19 mouse cellular contexts compared by ENCODE assay signal in genomic region chr9:94295431-94295830, GRCm38 (mm10).
DNase-seq lines count a peak whose midpoint lies in the region; ATAC-seq and TF ChIP-seq lines count a peak whose summit lies in the region.
"Had no signal": no experiment of that assay in that cellular context is flagged by ENCODE, and none has a peak within 500 bp of the region (broad histone marks: within the 10 kb centered on the region; RNA-seq: fewer than 3 reads in every experiment).

No protein-coding gene starts in this region.

- intact Hi-C loops in heart, postnatal 10 days (cut with DNase I), result no loop called here

- H3K9me3 ChIP-seq in heart, embryonic 13.5 days, result no peaks in the 10 kb centered on the region
- no peaks in the 10 kb centered on the region for H3K9me3 ChIP-seq in heart, postnatal 0 days (replicated peaks; ENCODE audit: control insufficient read depth, low read length)
- no peaks in the 10 kb centered on the region for H3K9me3 ChIP-seq in lung, postnatal 0 days (ENCODE audit: low read length)
- H3K9me3 ChIP-seq in forebrain, embryonic 14.5 days (replicated peaks; ENCODE audit: control insufficient read depth, low read length), result no peaks in the 10 kb centered on the region
- H3K9me3 ChIP-seq: embryonic facial prominence, embryonic 10.5 days; forebrain, embryonic 13.5 days; hindbrain, embryonic 10.5 days; intestine, embryonic 15.5 days had no signal

- 0 out of 2 replicates have a peak overlapping the region, but pooled peaks have one; percentile 8 for H3K4me3 ChIP-seq in heart, embryonic 13.5 days
- H3K4me3 ChIP-seq in heart, postnatal 0 days (ENCODE audit: low read depth, low read length), result no peak overlapping the region
- no peak overlapping the region for H3K4me3 ChIP-seq in lung, postnatal 0 days (ENCODE audit: low read depth, low read length)
- H3K4me3 ChIP-seq in forebrain, embryonic 14.5 days (ENCODE audit: low read depth, low read length), result no peak overlapping the region
- H3K4me3 ChIP-seq: embryonic facial prominence, embryonic 10.5 days; forebrain, embryonic 13.5 days; gastrocnemius, adult 2 months; hindbrain, embryonic 10.5 days; intestine, embryonic 15.5 days had no signal

- TF ChIP-seq CTCF in heart, postnatal 0 days (IDR thresholded peaks at IDR 0.05; ENCODE audit: low read depth), result no peak
- no peak for TF ChIP-seq CTCF in lung, postnatal 0 days (IDR thresholded peaks at IDR 0.05)

- peak overlapping the region; percentile 52 for H3K4me2 ChIP-seq in heart, embryonic 13.5 days
- no peak overlapping the region for H3K4me2 ChIP-seq in heart, postnatal 0 days (ENCODE audit: low read depth, low read length)
- no peak overlapping the region for H3K4me2 ChIP-seq in lung, postnatal 0 days (replicated peaks; ENCODE audit: low read depth, low read length)
- no peak overlapping the region for H3K4me2 ChIP-seq in forebrain, embryonic 14.5 days (ENCODE audit: low read length)
- H3K4me2 ChIP-seq: forebrain, embryonic 13.5 days; hindbrain, embryonic 14.5 days; intestine, embryonic 15.5 days had no signal

- H3K36me3 ChIP-seq in heart, embryonic 13.5 days, result no peaks in the 10 kb centered on the region
- H3K36me3 ChIP-seq in heart, postnatal 0 days (replicated peaks; ENCODE audit: control insufficient read depth, insufficient read depth, low read length), result no peaks in the 10 kb centered on the region
- no peaks in the 10 kb centered on the region for H3K36me3 ChIP-seq in lung, postnatal 0 days (ENCODE audit: insufficient read depth, low read length)
- no peaks in the 10 kb centered on the region for H3K36me3 ChIP-seq in forebrain, embryonic 14.5 days (ENCODE audit: control insufficient read depth, insufficient read depth, low read length)
- H3K36me3 ChIP-seq: embryonic facial prominence, embryonic 10.5 days; hindbrain, embryonic 10.5 days; intestine, embryonic 15.5 days had no signal

- H3K4me1 ChIP-seq in heart, embryonic 13.5 days, result peaks cover 14% of the 10 kb centered on the region
- no peaks in the 10 kb centered on the region for H3K4me1 ChIP-seq in heart, postnatal 0 days (ENCODE audit: control insufficient read depth, insufficient read depth)
- H3K4me1 ChIP-seq in lung, postnatal 0 days (ENCODE audit: insufficient read depth, low read depth, low read length), result no peaks in the 10 kb centered on the region
- no peaks in the 10 kb centered on the region for H3K4me1 ChIP-seq in forebrain, embryonic 14.5 days (ENCODE audit: control insufficient read depth, insufficient read depth, low read length)
- H3K4me1 ChIP-seq: embryonic facial prominence, embryonic 10.5 days; forebrain, embryonic 13.5 days; hindbrain, embryonic 10.5 days; intestine, embryonic 15.5 days had no signal

- H3K27me3 ChIP-seq in heart, embryonic 13.5 days (replicated peaks), result no peaks in the 10 kb centered on the region
- H3K27me3 ChIP-seq in heart, postnatal 0 days (ENCODE audit: control insufficient read depth, insufficient read depth, low read length), result no peaks in the 10 kb centered on the region
- no peaks in the 10 kb centered on the region for H3K27me3 ChIP-seq in lung, postnatal 0 days (replicated peaks; ENCODE audit: insufficient read depth, low read length)
- no peaks in the 10 kb centered on the region for H3K27me3 ChIP-seq in forebrain, embryonic 14.5 days (replicated peaks; ENCODE audit: control insufficient read depth, insufficient read depth, low read length)
- H3K27me3 ChIP-seq: forebrain, embryonic 13.5 days; intestine, embryonic 15.5 days had no signal

- WGBS in heart, embryonic 13.5 days, result 11% methylated on average over 6 of the region's 6 CpGs
- WGBS in heart, postnatal 0 days, result 24% methylated on average over 6 of the region's 6 CpGs
- 21% methylated on average over 6 of the region's 6 CpGs for WGBS in lung, postnatal 0 days
- 83% methylated on average over 6 of the region's 6 CpGs for WGBS in forebrain, embryonic 14.5 days

- H3K9ac ChIP-seq in heart, embryonic 13.5 days, result peak overlapping the region; percentile 25
- no peak overlapping the region for H3K9ac ChIP-seq in heart, postnatal 0 days (replicated peaks; ENCODE audit: low read depth, low read length)
- no peak overlapping the region for H3K9ac ChIP-seq in lung, postnatal 0 days (replicated peaks; ENCODE audit: low read depth)
- H3K9ac ChIP-seq in forebrain, embryonic 14.5 days (ENCODE audit: low read length), result no peak overlapping the region
- H3K9ac ChIP-seq: forebrain, embryonic 13.5 days; hindbrain, embryonic 14.5 days; intestine, embryonic 15.5 days had no signal

- no peak; the same call in 1 of the 2 replicates for ATAC-seq in heart, embryonic 13.5 days (ENCODE audit: extremely low read depth, insufficient number of reproducible peaks, low FRiP score, low TSS enrichment)
- no peak for ATAC-seq in heart, postnatal 0 days (ENCODE audit: insufficient read depth, low read depth)
- no peak for ATAC-seq in lung, postnatal 0 days
- ATAC-seq in forebrain, embryonic 14.5 days, result no peak
- ATAC-seq: forebrain, embryonic 13.5 days; intestine, embryonic 15.5 days had no signal

- no peak for DNase-seq in heart, postnatal 10 days
- DNase-seq in heart, postnatal 0 days (ENCODE audit: low spot score), result peak; percentile 8
- DNase-seq in heart, adult 18-20 months, result no peak
- DNase-seq in lung, postnatal 0 days (ENCODE audit: low spot score), result peak; percentile 16
- DNase-seq in lung, postnatal 25 days (ENCODE audit: low spot score), result no peak
- DNase-seq in forebrain, embryonic 14.5 days (ENCODE audit: low spot score), result no peak
- DNase-seq: adrenal gland, adult 8-10 months; adrenal gland, postnatal 36 days; cerebellum, adult 2 months; cerebellum, postnatal 10 days; gastrocnemius, adult 2 months; gastrocnemius, postnatal 25 days; kidney, adult 18-20 months had no signal

- no peak for TF ChIP-seq EP300 in heart, postnatal 0 days (IDR thresholded peaks at IDR 0.05; ENCODE audit: low read depth)
- TF ChIP-seq EP300 in lung, postnatal 0 days (IDR thresholded peaks at IDR 0.05), result no peak

- H3K27ac ChIP-seq in heart, embryonic 13.5 days (replicated peaks), result peak overlapping the region; percentile 56
- no peak overlapping the region for H3K27ac ChIP-seq in heart, postnatal 0 days (ENCODE audit: low read depth)
- H3K27ac ChIP-seq in lung, postnatal 0 days (ENCODE audit: low read length), result no peak overlapping the region
- no peak overlapping the region for H3K27ac ChIP-seq in forebrain, embryonic 14.5 days (ENCODE audit: low read depth, low read length)
- H3K27ac ChIP-seq: embryonic facial prominence, embryonic 10.5 days; forebrain, embryonic 13.5 days; gastrocnemius, adult 2 months; hindbrain, embryonic 10.5 days; hindbrain, embryonic 14.5 days; intestine, embryonic 15.5 days had no signal

Comparison
In these comparisons a context has a peak if more than half of its experiments do, and no peak if none do; other contexts are left out.
1. DNase-seq: peak in heart, postnatal 0 days (single experiment) and lung, postnatal 0 days (single experiment); none in heart, postnatal 10 days (0 of 2), heart, adult 18-20 months (0 of 2), lung, postnatal 25 days (single experiment) and forebrain, embryonic 14.5 days (single experiment).